Mouse (Mus musculus): ENCODE results near the gene Zfp759.

- TF ChIP-seq CTCF (IDR thresholded peaks at IDR 0.05; ENCODE audit: extremely low read depth, insufficient read depth, low read length) (no peak), POLR2A (IDR thresholded peaks at IDR 0.05; ENCODE audit: extremely low read depth, insufficient read depth, low read length) (no peak)
These were observed 8.2 kb upstream of the Zfp759 start for GRCm38 (mm10) chr13:67113287-67113686.
